Mouse (Mus musculus): ENCODE data around the gene Sbpl. TPM values are rescaled to one million over a fixed set of nuclear protein-coding genes. Genes with fewer than 3 reads are reported as not detected.

Gene Sbpl
- total RNA-seq (2017), result not detected in 2 replicates

- ATAC-seq (ENCODE audit: extremely low read depth, insufficient number of reproducible peaks, low FRiP score, poor library complexity, severe bottlenecking), result no peak
Measured at GRCm38 (mm10) chr17:23955174-23955573, at the start of gene Sbpl. Sbpl (minus strand) TSS chr17:23955274.

- ATAC-seq (ENCODE audit: extremely low read depth, insufficient number of reproducible peaks, low FRiP score, poor library complexity, severe bottlenecking), result no peak
Measured at GRCm38 (mm10) chr17:24004071-24004665, 49.1 kb upstream of the Sbpl start.

GRCm38 (mm10) chr17:24000404-24000803, 45.3 kb upstream of the Sbpl start:
- no peak for ATAC-seq (ENCODE audit: extremely low read depth, insufficient number of reproducible peaks, low FRiP score, poor library complexity, severe bottlenecking)

- ATAC-seq (ENCODE audit: extremely low read depth, insufficient number of reproducible peaks, low FRiP score, poor library complexity, severe bottlenecking), result no peak
Measured at GRCm38 (mm10) chr17:23998383-23998782, 43.3 kb upstream of the Sbpl start.

GRCm38 (mm10) chr17:23997901-23998300, 42.8 kb upstream of the Sbpl start, which contains the start of gene Prss22:
Prss22 (minus strand) TSS chr17:23998100.
- no peak for ATAC-seq (ENCODE audit: extremely low read depth, insufficient number of reproducible peaks, low FRiP score, poor library complexity, severe bottlenecking)

- no peak for ATAC-seq (ENCODE audit: extremely low read depth, insufficient number of reproducible peaks, low FRiP score, poor library complexity, severe bottlenecking)
Measured at GRCm38 (mm10) chr17:23995421-23995820, 40.3 kb upstream of the Sbpl start.

GRCm38 (mm10) chr17:23994667-23995066, 39.6 kb upstream of the Sbpl start:
- no peak for ATAC-seq (ENCODE audit: extremely low read depth, insufficient number of reproducible peaks, low FRiP score, poor library complexity, severe bottlenecking)

GRCm38 (mm10) chr17:23993559-23994428, 38.7 kb upstream of the Sbpl start:
- ATAC-seq (ENCODE audit: extremely low read depth, insufficient number of reproducible peaks, low FRiP score, poor library complexity, severe bottlenecking), result peak; percentile 37; the same call in 1 of the 2 replicates

- no peak for ATAC-seq (ENCODE audit: extremely low read depth, insufficient number of reproducible peaks, low FRiP score, poor library complexity, severe bottlenecking)
Measured at GRCm38 (mm10) chr17:23992789-23993553, 37.9 kb upstream of the Sbpl start.

- ATAC-seq (ENCODE audit: extremely low read depth, insufficient number of reproducible peaks, low FRiP score, poor library complexity, severe bottlenecking), result no peak
Measured at GRCm38 (mm10) chr17:23989802-23990201, 34.7 kb upstream of the Sbpl start.

GRCm38 (mm10) chr17:23984989-23985388, 29.9 kb upstream of the Sbpl start:
- no peak for ATAC-seq (ENCODE audit: extremely low read depth, insufficient number of reproducible peaks, low FRiP score, poor library complexity, severe bottlenecking)

GRCm38 (mm10) chr17:23982912-23983311, 27.8 kb upstream of the Sbpl start:
- ATAC-seq (ENCODE audit: extremely low read depth, insufficient number of reproducible peaks, low FRiP score, poor library complexity, severe bottlenecking), result no peak

- ATAC-seq (ENCODE audit: extremely low read depth, insufficient number of reproducible peaks, low FRiP score, poor library complexity, severe bottlenecking), result no peak
Measured at GRCm38 (mm10) chr17:23980297-23980909, 25.3 kb upstream of the Sbpl start, which contains the start of gene Prss30. Prss30 (minus strand) TSS chr17:23980566.

- no peak for ATAC-seq (ENCODE audit: extremely low read depth, insufficient number of reproducible peaks, low FRiP score, poor library complexity, severe bottlenecking)
Measured at GRCm38 (mm10) chr17:23979471-23979870, 24.4 kb upstream of the Sbpl start.

- no peak for ATAC-seq (ENCODE audit: extremely low read depth, insufficient number of reproducible peaks, low FRiP score, poor library complexity, severe bottlenecking)
Measured at GRCm38 (mm10) chr17:23976665-23977064, 21.6 kb upstream of the Sbpl start.

- no peak for ATAC-seq (ENCODE audit: extremely low read depth, insufficient number of reproducible peaks, low FRiP score, poor library complexity, severe bottlenecking)
Measured at GRCm38 (mm10) chr17:23971315-23971714, 16.2 kb upstream of the Sbpl start.

- ATAC-seq (ENCODE audit: extremely low read depth, insufficient number of reproducible peaks, low FRiP score, poor library complexity, severe bottlenecking), result no peak
Measured at GRCm38 (mm10) chr17:23969231-23969630, 14.2 kb upstream of the Sbpl start.

- no peak for ATAC-seq (ENCODE audit: extremely low read depth, insufficient number of reproducible peaks, low FRiP score, poor library complexity, severe bottlenecking)
Measured at GRCm38 (mm10) chr17:23968780-23969179, 13.7 kb upstream of the Sbpl start.

Measured in neutrophil, adult 5-6 weeks (primary cell).